Mouse (Mus musculus) induced T-regulatory cell, adult 2 months (primary cell): ENCODE results near the gene Coa3.
A peak's percentile ranks its signal among the peaks of the same experiment; 100 is the strongest.

ENCODE experiments used
- DNase-seq: peaks from one replicate; pipeline ENCODE4 v3.0.0-alpha.2; 2012; ENCODE audit warnings: low read depth

The Coa3 gene

GRCm38 (mm10) chr11:101280837-101281236, 1.9 kb upstream of the Coa3 start:
- DNase-seq: no peak

- no peak for DNase-seq
Measured at GRCm38 (mm10) chr11:101279193-101279569, 267 bp upstream of the Coa3 start.

DNA sequence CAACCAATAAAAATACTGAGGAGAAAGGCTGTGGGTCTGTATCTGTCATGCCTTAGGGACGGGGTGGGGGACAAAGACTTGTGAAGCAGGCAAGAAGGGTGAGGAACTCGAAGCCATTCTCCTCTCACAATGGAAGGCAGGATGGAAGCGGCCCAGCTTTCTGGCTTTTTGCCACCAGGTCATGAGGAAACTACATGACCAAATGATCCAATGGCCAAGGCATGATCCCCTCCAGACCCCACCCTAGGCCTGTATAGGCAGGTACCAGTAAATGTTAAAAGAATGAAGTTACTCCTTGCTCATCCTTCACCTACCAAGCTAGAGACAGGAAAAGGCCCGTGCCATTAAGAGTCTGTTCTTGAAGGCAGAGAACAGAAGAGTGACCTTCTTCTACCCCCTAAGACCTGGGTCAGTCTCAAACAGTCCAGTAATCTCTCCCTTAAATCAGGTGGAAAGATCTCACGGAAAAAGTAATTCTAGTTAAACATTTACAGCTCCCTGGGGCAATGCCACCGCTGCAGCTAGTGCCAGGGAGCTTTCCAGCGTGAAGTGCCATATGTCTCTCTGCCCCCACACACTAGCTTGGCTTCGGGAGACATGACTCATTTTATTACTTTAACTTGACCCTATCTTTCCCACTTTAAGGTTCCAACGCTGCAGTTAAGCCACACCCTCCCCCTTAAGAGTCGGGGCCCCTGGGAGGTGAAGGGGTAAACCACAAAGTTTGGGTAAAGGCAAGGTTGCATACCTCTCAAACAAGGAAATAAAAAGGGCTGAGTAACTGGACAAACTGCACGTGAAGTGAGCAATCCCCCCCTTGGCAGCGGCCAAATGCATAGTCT, 1.3 kb downstream of the Coa3 start:
- peak; percentile 36 for DNase-seq

- no peak for DNase-seq
Measured at GRCm38 (mm10) chr11:101276319-101277070, 2.4 kb downstream of the Coa3 start.

DNA sequence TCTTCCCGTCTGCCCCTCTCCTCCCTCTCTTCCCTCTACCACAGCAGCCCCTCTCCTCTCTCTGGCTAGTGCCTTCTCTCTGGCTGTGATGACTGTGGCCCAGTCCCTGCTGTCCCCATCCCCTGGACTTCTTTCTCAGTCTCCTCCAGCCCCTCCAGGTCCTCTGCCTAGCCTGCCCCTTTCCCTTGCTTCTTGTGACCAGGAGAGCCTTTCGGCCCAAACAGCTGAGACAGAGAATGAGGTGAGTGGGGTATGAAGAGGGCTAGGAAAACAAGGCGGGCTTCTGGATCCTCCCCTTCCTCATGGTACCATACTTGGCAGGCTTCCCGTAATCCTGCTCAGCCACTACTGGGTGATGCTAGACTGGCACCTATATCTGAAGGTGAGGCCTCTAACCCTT, 3.6 kb downstream of the Coa3 start:
- no peak for DNase-seq

- DNase-seq: no peak
Measured at GRCm38 (mm10) chr11:101272446-101272845, 6.5 kb downstream of the Coa3 start.

DNA sequence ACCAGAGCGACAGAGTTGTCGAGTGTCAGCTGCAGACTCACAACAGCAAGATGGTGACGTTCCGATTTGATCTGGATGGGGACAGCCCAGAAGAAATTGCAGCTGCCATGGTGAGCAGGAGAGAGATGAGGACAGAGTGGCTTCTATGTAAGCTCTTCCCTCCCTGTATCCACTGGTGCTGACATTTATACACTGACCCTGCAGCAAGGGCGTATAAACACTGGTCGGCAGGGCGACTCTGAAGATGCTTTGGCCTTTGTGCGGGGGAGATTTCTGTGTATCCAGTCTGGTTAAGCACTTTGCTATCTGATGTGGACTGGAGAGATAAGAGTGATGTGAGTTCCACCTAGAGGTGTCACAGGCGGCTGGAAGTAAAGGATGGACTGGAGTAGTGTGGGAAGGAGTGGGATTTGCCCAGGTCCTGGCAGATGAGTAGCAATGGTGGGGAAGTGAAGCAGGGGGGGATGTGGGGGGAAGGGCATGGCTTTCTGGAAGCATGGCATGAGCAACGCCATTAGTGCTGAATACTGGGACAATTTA, 9.3 kb downstream of the Coa3 start:
- no peak for DNase-seq

- no peak for DNase-seq
Measured at GRCm38 (mm10) chr11:101265906-101266305, 13.0 kb downstream of the Coa3 start.

DNA sequence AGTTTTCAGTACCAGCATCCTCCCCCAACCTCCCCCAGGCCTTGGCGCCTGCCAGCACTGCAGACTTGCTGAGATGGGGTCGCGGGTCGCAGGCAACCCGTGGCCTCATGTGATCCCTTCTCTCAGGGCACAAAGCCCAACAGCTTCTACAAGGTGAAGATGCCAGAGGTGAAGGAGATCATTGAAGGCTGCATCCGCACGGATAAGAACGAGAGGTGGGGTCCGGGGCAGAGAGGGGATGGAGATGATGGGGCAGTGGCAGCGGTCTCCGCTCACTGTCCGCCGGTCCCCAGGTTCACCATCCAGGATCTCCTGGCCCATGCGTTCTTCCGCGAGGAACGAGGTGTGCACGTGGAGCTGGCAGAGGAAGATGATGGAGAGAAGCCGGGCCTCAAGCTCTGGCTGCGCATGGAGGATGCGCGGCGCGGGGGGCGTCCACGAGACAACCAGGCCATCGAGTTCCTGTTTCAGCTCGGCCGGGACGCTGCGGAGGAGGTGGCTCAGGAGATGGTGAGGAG, 13.9 kb downstream of the Coa3 start:
- no peak for DNase-seq

DNA sequence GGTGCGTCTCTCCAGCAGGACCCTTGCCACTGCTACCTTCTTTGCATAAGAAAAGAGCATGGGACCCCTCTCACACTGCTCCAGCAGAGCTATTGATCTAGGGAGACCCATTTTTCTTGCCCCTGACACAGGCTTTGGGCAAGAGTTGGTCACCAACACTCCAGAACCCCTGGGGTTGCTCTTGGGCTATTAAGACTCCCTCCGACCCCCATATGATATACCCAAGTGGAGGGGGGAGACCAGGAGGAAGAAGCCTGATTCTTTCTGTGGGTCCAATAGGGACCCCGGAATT, 15.0 kb downstream of the Coa3 start:
- no peak for DNase-seq

DNA sequence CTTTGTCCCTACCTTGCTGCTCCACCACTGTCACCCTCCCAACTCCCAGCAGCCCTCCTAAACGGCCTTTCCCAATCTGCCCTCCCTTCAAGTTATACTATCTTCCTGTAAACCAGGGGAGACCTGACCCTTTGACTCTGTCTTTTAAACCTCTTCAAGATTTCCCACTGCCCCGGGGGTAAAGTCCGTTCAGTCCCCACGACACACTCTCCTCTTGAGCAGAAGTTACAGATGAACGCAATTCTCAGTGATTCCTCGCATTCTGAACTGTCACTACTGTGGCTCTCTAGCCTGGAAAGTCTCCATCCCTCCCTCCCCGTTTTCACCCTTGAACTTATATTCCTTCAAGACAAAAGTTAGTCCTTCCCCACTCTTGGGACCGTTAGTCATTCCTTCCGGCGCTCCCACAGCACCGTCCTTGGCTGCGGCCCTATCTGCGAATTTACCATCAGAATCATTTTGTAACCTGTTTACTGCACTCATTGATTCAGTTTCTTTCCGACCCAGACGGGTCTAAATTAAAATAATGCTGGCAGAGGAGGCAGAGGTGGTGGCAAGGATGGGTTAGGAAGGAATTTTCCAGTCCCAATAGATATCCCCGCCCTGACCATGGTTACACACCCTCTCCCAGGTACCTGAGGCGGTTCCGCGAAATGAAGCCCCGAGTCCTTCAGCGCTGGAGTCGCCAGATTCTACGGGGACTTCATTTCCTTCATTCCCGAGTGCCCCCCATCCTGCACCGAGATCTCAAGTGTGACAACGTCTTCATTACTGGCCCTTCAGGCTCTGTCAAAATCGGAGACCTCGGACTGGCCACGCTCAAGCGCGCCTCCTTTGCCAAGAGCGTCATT, 15.6 kb downstream of the Coa3 start:
- no peak for DNase-seq

DNA sequence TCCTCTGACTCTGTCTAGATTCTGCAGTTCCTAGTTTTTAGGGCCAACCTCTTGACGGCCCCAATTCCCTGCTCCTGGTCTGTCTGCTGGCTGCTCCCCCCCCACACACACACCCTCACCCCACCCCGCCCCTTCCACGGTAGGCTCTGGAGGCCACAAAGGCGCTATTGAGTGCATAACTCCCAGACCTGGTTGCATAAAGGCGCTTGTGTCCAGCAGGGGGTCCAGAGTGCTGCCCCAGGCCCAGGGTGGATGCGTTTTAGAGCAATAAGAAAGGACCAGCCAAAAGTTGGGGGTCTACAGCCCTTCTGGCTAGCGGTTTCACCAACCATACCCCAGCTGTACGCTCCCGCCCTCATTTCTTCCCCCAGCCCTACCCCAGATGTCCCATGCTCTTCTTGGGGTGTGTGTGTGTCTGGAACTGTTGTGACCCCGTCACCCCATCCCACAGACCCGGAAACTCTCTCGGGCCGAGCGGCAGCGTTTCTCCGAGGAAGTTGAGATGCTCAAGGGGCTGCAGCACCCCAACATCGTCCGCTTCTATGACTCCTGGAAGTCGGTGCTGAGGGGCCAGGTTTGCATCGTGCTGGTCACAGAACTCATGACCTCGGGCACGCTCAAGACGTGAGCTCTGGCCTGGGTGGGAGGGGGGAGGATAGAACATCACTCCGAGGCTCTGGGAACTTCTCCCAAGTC, 16.5 kb downstream of the Coa3 start:
- peak; percentile 35 for DNase-seq

- peak; percentile 39 for DNase-seq
Measured at GRCm38 (mm10) chr11:101260826-101261380, 18.0 kb downstream of the Coa3 start.

GRCm38 (mm10) chr11:101259948-101260825, 18.7 kb downstream of the Coa3 start, which contains the start of gene Wnk4:
Gene Wnk4 (plus strand): TSS chr11:101260567.
- peak; percentile 59 for DNase-seq

DNA sequence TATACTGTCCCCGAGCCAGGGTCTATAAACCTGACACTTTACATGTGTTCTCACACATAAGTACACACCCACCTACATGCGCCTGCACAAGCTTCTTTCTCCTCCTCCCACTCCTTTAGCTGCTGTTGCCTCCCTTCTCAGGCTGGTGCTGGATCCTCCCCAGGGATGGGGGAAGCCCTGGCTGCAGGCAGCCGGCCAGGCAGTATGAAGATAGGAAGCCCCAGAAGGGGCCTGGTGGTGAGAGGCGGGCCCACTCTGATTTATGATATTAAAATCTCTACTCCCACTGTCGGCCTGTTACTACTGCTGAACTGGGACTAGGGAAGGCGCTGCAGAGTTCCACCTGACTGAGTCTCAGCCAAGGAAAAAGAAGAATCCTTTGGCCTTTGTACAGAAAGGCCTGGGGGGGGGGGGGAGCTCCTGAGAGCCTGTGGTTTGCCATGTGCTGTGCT, 19.6 kb downstream of the Coa3 start:
- no peak for DNase-seq

DNA sequence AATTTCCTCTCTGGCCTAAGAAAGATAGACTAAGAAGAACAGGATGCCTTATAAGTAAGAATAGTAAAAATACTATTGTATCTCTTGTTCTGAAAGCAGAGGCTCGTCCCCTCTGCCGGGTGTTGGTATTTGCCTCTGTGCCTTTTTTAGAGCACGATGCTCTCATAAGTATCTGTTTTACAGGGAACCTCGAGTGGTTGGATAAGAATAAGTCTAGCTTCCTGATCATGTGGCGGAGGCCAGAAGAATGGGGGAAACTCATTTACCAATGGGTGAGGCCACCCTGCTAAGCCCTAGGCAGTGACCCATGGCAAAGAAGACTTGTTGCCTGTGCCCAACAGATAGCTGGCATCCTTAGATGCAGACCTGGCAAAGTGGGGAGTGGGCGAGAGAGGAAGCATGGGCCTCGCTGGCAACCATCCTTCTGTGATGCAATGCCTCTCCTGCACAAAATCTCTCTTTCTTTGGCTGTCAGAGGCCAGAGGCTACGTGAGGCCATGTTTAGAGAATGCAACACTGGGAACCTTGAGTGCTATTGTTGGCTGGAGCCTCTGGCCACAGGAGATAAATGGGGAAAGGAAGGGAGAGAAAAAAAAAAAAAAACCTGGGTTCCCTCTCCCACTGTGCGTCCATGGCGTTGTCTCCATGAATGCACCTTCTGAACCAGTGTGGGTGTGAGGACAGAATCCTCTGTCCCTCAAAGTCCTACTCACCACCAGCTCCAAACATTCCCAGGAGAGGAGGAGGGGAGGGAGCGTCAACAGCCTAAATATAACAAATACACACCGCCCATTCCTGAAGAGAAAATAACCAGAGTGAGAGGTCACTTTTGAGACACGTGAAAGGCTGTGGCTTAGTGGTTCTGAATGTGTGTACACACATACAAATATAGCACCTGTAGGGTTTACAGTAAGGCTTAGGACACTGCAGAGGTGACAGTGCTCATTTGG, 22.8 kb downstream of the Coa3 start:
- no peak for DNase-seq

- peak; percentile 92 for DNase-seq
Measured at GRCm38 (mm10) chr11:101253613-101254389, 25.1 kb downstream of the Coa3 start, which contains the start of gene Vps25. Gene Vps25 (plus strand): TSS chr11:101253707.

DNA sequence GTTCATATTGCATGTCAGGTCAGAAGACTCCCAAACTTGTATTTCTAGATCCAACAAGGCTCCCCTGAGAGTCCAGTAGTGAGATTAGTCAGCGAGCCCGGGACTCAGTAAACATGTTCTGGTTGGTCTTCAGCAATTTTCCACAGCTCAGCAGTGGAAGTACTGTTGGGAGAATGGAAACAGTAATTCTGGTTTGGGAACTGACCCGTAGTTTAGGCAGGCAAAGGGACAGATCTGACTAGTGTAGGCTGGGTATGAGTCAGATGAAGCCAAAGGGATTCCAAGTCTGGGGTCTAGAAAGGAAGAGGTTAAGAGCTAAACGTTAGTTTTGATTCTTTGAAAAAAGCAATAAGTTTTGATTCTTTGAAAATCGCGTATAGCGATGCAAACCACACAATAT, 26.0 kb downstream of the Coa3 start:
- peak; percentile 73 for DNase-seq
